Mouse (Mus musculus) stomach, postnatal 0 days (tissue): Measurements from ENCODE around the gene Nt5m.

Experiments
- CTCF ChIP-seq: IDR thresholded peaks from 2 replicates; pipeline ENCODE4 v1.5.1; 2016; ENCODE audit warnings: antibody characterized with exemption, low read depth, mild to moderate bottlenecking, moderate library complexity
- EP300 ChIP-seq: optimal IDR thresholded peaks from 2 replicates; pipeline ENCODE3; 2016; ENCODE audit warnings: antibody characterized with exemption

GRCm38 (mm10) chr11:59902045-59902726 lies 62.9 kb downstream of the Nt5m start:
- TF ChIP-seq CTCF (no peak), EP300 (no peak)
